Mouse (Mus musculus): ENCODE results near the gene Pdf. TPM values are rescaled to one million over a fixed set of nuclear protein-coding genes. Genes with fewer than 3 reads are reported as not detected.
"Not testable (repeated sequence)": the region's sequence is repeated elsewhere in the genome, so short reads cannot be mapped to it uniquely, and the experiment has no call there.

Pdf gene
- polyA plus RNA-seq, 1 experiment from 2014 or later: 13.5 TPM

DNA sequence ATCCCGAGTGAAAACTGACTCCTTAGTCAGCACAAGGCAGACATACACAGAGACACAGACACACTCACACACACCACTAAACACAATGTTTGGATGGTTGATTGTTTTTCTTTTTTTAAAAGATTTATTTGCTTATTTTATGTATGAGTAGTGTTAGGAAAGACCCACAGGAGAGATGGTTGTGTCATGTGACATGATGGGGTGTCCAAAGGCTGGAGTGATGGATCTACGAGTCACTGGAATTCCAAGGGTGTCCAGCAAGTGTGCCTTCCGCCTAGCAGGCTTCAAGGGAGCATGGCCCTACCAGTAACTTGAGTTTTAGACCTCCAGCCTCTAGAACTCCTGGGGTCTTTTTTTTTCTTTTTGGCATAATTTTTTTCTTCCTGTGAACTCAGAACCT lies 19.1 kb downstream of the Pdf start:
- Histone ChIP-seq H3K36me3 (ENCODE audit: control insufficient read depth, insufficient read depth) (no peaks in the 10 kb centered on the region), H3K9me3 (replicated peaks; ENCODE audit: control insufficient read depth, low read length) (no peaks in the 10 kb centered on the region), H3K9ac (ENCODE audit: low read depth, low read length) (no peak overlapping the region), H3K4me2 (ENCODE audit: low read depth, low read length) (no peak overlapping the region), H3K4me1 (ENCODE audit: control insufficient read depth, low read depth, low read length) (peaks cover 14% of the 10 kb centered on the region), H3K27ac (ENCODE audit: low read length) (no peak overlapping the region), H3K27me3 (ENCODE audit: control insufficient read depth, insufficient read depth, low read depth, low read length) (no peaks in the 10 kb centered on the region), H3K4me3 (ENCODE audit: low read depth, low read length) (no peak overlapping the region)
- no peak for ATAC-seq (ENCODE audit: low read depth)
- 62% methylated on average over 3 of the region's 3 CpGs for WGBS (ENCODE audit: insufficient replicate concordance)

DNA sequence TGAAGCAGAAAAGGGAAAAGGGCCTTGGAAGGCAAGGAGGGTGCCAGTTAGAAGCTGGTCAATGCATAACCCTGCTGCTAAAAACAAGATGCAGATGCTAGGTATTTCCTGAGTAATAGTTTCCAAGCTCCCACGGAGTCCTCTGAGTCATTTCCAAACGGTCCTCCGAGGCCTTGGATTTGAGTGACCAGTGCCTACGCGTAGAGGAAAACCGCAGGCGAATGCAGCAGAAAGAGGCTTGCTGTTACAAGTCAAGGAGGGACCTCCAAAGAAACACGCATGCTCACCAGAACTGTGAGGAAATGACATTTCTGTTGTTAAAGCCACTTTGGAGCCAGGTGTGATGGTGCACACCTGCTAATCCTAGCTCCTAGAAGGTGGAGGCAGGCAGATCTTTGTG lies 24.9 kb downstream of the Pdf start:
- no peak overlapping the region for H3K9ac ChIP-seq (ENCODE audit: low read depth, low read length)
- 76% methylated on average over 8 of the region's 8 CpGs for WGBS (ENCODE audit: insufficient replicate concordance)
- ATAC-seq (ENCODE audit: low read depth): no peak
- H3K4me2 ChIP-seq (ENCODE audit: low read depth, low read length): no peak overlapping the region
- no peaks in the 10 kb centered on the region for H3K9me3 ChIP-seq (replicated peaks; ENCODE audit: control insufficient read depth, low read length)
- no peak overlapping the region for H3K4me3 ChIP-seq (ENCODE audit: low read depth, low read length)
- H3K27ac ChIP-seq (ENCODE audit: low read length): no peak overlapping the region
- no peaks in the 10 kb centered on the region for H3K27me3 ChIP-seq (ENCODE audit: control insufficient read depth, insufficient read depth, low read depth, low read length)
- no peaks in the 10 kb centered on the region for H3K36me3 ChIP-seq (ENCODE audit: control insufficient read depth, insufficient read depth)
- H3K4me1 ChIP-seq (ENCODE audit: control insufficient read depth, low read depth, low read length): no peaks in the 10 kb centered on the region

DNA sequence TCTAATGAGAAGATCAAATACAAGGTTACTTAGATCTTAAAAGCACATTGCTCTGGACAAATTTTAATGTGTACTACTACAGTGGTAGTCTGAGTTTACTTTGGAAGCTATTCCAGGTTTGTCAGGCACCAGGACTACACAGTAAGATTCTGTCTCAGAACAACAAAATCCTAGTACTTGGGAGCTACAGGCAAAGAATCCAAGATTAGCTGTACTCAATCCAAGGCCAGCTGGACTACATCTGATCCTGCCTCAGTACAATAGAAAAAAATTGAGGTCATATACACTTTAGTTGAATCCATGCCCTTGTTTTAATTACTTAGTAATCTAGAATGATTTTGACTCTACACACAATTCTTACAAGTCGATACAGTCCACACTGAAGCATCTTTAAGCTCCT lies 33.5 kb downstream of the Pdf start:
- Histone ChIP-seq H3K36me3 (ENCODE audit: control insufficient read depth, insufficient read depth) (no peaks in the 10 kb centered on the region), H3K4me1 (ENCODE audit: control insufficient read depth, low read depth, low read length) (no peaks in the 10 kb centered on the region), H3K9ac (ENCODE audit: low read depth, low read length) (no peak overlapping the region), H3K9me3 (replicated peaks; ENCODE audit: control insufficient read depth, low read length) (no peaks in the 10 kb centered on the region), H3K27me3 (ENCODE audit: control insufficient read depth, insufficient read depth, low read depth, low read length) (no peaks in the 10 kb centered on the region), H3K4me2 (ENCODE audit: low read depth, low read length) (no peak overlapping the region), H3K27ac (ENCODE audit: low read length) (no peak overlapping the region), H3K4me3 (ENCODE audit: low read depth, low read length) (no peak overlapping the region)
- 78% methylated on average over 1 of the region's 1 CpGs for WGBS (ENCODE audit: insufficient replicate concordance)
- no peak for ATAC-seq (ENCODE audit: low read depth)

DNA sequence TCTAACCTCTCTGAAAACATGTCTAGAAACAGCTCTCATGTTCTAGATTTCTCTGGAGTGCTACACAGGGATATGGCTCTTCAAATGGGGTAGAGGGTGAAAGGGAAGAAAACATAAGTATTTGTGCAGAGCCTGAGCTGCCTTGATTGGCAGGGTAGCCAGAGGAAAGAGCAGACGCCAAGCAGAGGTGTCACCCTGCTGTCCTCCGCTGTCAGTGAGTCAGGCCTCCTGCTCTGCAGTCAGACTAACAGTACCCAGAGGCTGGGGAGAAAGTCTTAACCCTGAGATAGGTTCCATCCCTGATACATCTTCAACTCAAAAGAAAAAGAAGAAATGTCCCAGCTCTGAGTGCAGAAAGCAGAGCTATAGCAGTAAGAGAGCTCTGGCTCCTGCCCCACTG lies 35.7 kb downstream of the Pdf start:
- H3K36me3 ChIP-seq (ENCODE audit: control insufficient read depth, insufficient read depth): no peaks in the 10 kb centered on the region
- no peak overlapping the region for H3K4me3 ChIP-seq (ENCODE audit: low read depth, low read length)
- H3K9me3 ChIP-seq (replicated peaks; ENCODE audit: control insufficient read depth, low read length): no peaks in the 10 kb centered on the region
- no peaks in the 10 kb centered on the region for H3K4me1 ChIP-seq (ENCODE audit: control insufficient read depth, low read depth, low read length)
- no peak for ATAC-seq (ENCODE audit: low read depth)
- no peak overlapping the region for H3K4me2 ChIP-seq (ENCODE audit: low read depth, low read length)
- H3K27me3 ChIP-seq (ENCODE audit: control insufficient read depth, insufficient read depth, low read depth, low read length): no peaks in the 10 kb centered on the region
- no peak overlapping the region for H3K9ac ChIP-seq (ENCODE audit: low read depth, low read length)
- no peak overlapping the region for H3K27ac ChIP-seq (ENCODE audit: low read length)
- WGBS (ENCODE audit: insufficient replicate concordance): 74% methylated on average over 2 of the region's 2 CpGs

DNA sequence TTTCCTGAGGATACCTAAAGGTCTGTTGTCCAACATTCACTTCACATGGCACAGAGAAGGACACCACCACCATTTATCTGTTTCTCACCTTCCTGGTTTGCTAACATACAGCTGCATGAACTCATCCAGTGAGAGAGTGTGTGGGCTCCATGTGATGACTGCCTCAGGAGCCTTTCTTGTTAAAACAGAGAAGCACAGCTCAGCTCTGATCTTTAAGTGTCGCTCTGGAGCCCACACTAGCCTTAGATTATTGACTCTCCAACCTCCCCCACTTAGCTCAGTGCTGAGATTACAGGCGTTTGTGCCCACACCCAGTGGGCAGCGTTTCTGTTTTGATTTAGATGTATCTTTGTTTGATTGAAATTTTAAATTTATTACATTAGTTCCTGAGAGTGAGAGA lies 40.6 kb downstream of the Pdf start:
- ATAC-seq (ENCODE audit: low read depth): no peak
- Histone ChIP-seq H3K4me1 (ENCODE audit: control insufficient read depth, low read depth, low read length) (no peaks in the 10 kb centered on the region), H3K36me3 (ENCODE audit: control insufficient read depth, insufficient read depth) (no peaks in the 10 kb centered on the region), H3K27ac (ENCODE audit: low read length) (no peak overlapping the region), H3K9me3 (replicated peaks; ENCODE audit: control insufficient read depth, low read length) (no peaks in the 10 kb centered on the region), H3K4me2 (ENCODE audit: low read depth, low read length) (no peak overlapping the region), H3K9ac (ENCODE audit: low read depth, low read length) (no peak overlapping the region), H3K27me3 (ENCODE audit: control insufficient read depth, insufficient read depth, low read depth, low read length) (no peaks in the 10 kb centered on the region), H3K4me3 (ENCODE audit: low read depth, low read length) (no peak overlapping the region)
- 60% methylated on average over 3 of the region's 3 CpGs for WGBS (ENCODE audit: insufficient replicate concordance)

DNA sequence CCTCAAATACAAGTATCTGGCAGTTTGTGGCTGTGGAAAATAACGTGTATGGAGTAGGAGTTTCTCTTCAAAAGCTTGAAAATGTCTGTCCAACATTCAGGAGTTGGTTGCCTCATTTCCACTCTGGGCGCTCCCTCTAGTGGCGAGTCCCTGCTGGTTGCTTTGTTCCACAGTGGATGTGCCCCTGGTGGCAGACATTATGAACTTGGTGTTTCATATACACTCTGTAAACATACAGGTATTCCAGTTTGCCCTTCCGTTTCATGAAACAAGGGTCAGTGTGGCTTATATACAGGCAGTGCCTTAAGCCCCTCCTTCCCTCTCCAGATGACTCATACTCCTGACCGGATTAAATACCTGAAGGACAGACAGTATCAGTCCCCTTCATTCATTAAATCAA lies 45.9 kb downstream of the Pdf start:
- no peaks in the 10 kb centered on the region for H3K9me3 ChIP-seq (replicated peaks; ENCODE audit: control insufficient read depth, low read length)
- peak; percentile 65 for ATAC-seq (ENCODE audit: low read depth)
- 23% methylated on average over 5 of the region's 5 CpGs for WGBS (ENCODE audit: insufficient replicate concordance)
- H3K36me3 ChIP-seq (ENCODE audit: control insufficient read depth, insufficient read depth): no peaks in the 10 kb centered on the region
- no peaks in the 10 kb centered on the region for H3K27me3 ChIP-seq (ENCODE audit: control insufficient read depth, insufficient read depth, low read depth, low read length)
- H3K4me3 ChIP-seq (ENCODE audit: low read depth, low read length): no peak overlapping the region
- no peak overlapping the region for H3K27ac ChIP-seq (ENCODE audit: low read length)
- no peaks in the 10 kb centered on the region for H3K4me1 ChIP-seq (ENCODE audit: control insufficient read depth, low read depth, low read length)
- no peak overlapping the region for H3K4me2 ChIP-seq (ENCODE audit: low read depth, low read length)
- H3K9ac ChIP-seq (ENCODE audit: low read depth, low read length): no peak overlapping the region

DNA sequence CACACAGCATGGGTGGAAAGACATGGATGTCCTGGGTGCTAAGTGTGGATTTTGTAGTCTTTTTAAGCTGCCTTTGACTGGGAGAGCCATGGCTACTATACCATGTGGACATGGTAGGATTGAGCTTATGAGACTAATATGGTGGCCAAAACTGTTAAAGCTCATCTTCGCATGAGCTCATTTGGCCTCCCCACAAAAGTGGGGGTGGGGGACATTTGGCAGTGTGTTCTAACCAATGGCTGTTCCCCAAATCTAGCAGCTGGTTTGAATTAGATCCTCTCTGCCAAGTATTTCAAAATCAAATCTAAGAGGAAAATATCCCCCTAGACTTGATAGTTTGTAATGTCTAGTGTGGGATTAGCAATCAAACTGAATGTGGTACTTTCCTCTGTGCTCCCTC lies 49.3 kb downstream of the Pdf start:
- H3K9ac ChIP-seq (ENCODE audit: low read depth, low read length): no peak overlapping the region

DNA sequence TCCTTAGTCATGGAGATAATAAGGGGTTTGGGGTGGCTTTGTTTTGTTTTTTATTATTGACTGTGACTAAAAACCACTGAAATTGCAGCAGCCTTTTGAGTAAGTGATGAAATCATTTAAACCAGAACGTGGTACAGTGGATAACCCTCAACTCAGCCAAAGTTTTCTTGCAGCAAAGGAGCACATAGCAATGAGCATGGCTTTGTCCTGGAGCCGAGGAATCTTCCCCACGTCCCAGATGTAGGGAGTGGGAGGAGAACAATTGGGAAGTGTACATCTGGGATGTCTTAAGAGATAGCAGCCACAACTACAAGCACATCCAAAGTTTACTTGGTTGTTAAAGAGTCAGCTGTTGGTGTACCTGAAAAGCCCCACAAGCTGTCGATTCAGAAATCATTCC lies 51.0 kb downstream of the Pdf start:
- no peaks in the 10 kb centered on the region for H3K27me3 ChIP-seq (ENCODE audit: control insufficient read depth, insufficient read depth, low read depth, low read length)
- no peak overlapping the region for H3K9ac ChIP-seq (ENCODE audit: low read depth, low read length)
- H3K27ac ChIP-seq (ENCODE audit: low read length): no peak overlapping the region
- ATAC-seq (ENCODE audit: low read depth): no peak
- no peaks in the 10 kb centered on the region for H3K4me1 ChIP-seq (ENCODE audit: control insufficient read depth, low read depth, low read length)
- H3K36me3 ChIP-seq (ENCODE audit: control insufficient read depth, insufficient read depth): no peaks in the 10 kb centered on the region
- H3K4me2 ChIP-seq (ENCODE audit: low read depth, low read length): no peak overlapping the region
- WGBS (ENCODE audit: insufficient replicate concordance): 65% methylated on average over 4 of the region's 4 CpGs
- H3K9me3 ChIP-seq (replicated peaks; ENCODE audit: control insufficient read depth, low read length): no peaks in the 10 kb centered on the region
- no peak overlapping the region for H3K4me3 ChIP-seq (ENCODE audit: low read depth, low read length)

More for the DNA sequence above, 49.3 kb downstream of the Pdf start:
- ATAC-seq (ENCODE audit: low read depth): no peak
- H3K4me1 ChIP-seq (ENCODE audit: control insufficient read depth, low read depth, low read length): no peaks in the 10 kb centered on the region
- no peak overlapping the region for H3K4me3 ChIP-seq (ENCODE audit: low read depth, low read length)
- no peak overlapping the region for H3K4me2 ChIP-seq (ENCODE audit: low read depth, low read length)
- no peak overlapping the region for H3K27ac ChIP-seq (ENCODE audit: low read length)
- no peaks in the 10 kb centered on the region for H3K36me3 ChIP-seq (ENCODE audit: control insufficient read depth, insufficient read depth)
- no peaks in the 10 kb centered on the region for H3K9me3 ChIP-seq (replicated peaks; ENCODE audit: control insufficient read depth, low read length)
- H3K27me3 ChIP-seq (ENCODE audit: control insufficient read depth, insufficient read depth, low read depth, low read length): no peaks in the 10 kb centered on the region
- WGBS (ENCODE audit: insufficient replicate concordance): 76% methylated on average over 1 of the region's 1 CpGs

DNA sequence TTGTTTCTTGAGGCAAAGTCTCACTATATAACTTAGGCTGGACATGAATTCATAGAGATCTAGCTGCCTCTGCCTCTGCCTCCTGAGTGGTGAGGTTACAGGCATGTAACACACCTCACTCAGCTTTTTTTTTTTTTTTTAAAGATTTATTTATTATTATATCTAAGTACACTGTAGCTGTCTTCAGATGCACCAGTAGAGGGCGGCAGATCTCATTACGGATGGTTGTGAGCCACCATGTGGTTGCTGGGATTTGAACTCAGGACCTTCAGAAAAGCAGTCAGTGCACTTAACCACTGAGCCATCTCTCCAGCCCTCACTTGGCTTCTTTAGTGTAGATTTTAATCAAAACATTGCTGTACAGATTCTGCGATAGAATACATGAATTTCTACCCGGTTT lies 52.1 kb downstream of the Pdf start:
- 67% methylated on average over 4 of the region's 4 CpGs for WGBS (ENCODE audit: insufficient replicate concordance)
- H3K36me3 ChIP-seq (ENCODE audit: control insufficient read depth, insufficient read depth); H3K9me3 ChIP-seq (replicated peaks; ENCODE audit: control insufficient read depth, low read length); H3K4me1 ChIP-seq (ENCODE audit: control insufficient read depth, low read depth, low read length); H3K4me2 ChIP-seq (ENCODE audit: low read depth, low read length); ATAC-seq (ENCODE audit: low read depth); H3K4me3 ChIP-seq (ENCODE audit: low read depth, low read length); H3K9ac ChIP-seq (ENCODE audit: low read depth, low read length); H3K27me3 ChIP-seq (ENCODE audit: control insufficient read depth, insufficient read depth, low read depth, low read length); H3K27ac ChIP-seq (ENCODE audit: low read length): not testable (repeated sequence)

Data from liver, embryonic 16.5 days (tissue).